Mouse (Mus musculus): ENCODE results near the gene Zfp526.

- TF ChIP-seq CTCF (IDR thresholded peaks at IDR 0.05; ENCODE audit: control insufficient read depth, insufficient read depth, insufficient replicate concordance, low read depth, low read length): peak; percentile 31; the same call in 1 of the 2 replicates
- no peak for TF ChIP-seq POLR2A (IDR thresholded peaks at IDR 0.05; ENCODE audit: control insufficient read depth, low read depth, low read length)
Observed at GRCm38 (mm10) chr7:25181331-25181790, 39.9 kb upstream of the Zfp526 start.

Data from testis, adult 2 months (tissue).